Mouse (Mus musculus) lung, adult 2 months (tissue): Measurements from ENCODE around the gene Naip1. TPM values are rescaled to one million over a fixed set of nuclear protein-coding genes. Genes with fewer than 3 reads are reported as not detected.
"Not testable (repeated sequence)": the region's sequence is repeated elsewhere in the genome, so short reads cannot be mapped to it uniquely, and the experiment has no call there.

Experiments
- DNase-seq: peaks from one replicate; pipeline ENCODE4 v3.0.0; 2022
- H3K4me1 ChIP-seq: fragments of 200-500 bp; 2 replicates; pipeline ENCODE4 v1.6.1; 2011; ENCODE audit warnings: low read length; ENCODE audit not compliant: control insufficient read depth, insufficient read depth
- H3K4me3 ChIP-seq: fragments of 200-500 bp; replicated peaks from 2 replicates; pipeline ENCODE3; 2011; ENCODE audit warnings: low read depth, mild to moderate bottlenecking, control low read depth, low read length; ENCODE audit errors: extremely low read depth
- CTCF ChIP-seq: fragments of 200-500 bp; IDR thresholded peaks from 2 replicates; pipeline ENCODE4 v1.5.1; 2011; ENCODE audit warnings: mild to moderate bottlenecking, low read length, control low read depth; ENCODE audit not compliant: insufficient read depth
- POLR2A ChIP-seq: fragments of 200-500 bp; IDR thresholded peaks from 2 replicates; pipeline ENCODE4 v1.6.1; 2011; ENCODE audit warnings: low read depth, mild to moderate bottlenecking, control low read depth, low read length, borderline replicate concordance; ENCODE audit errors: extremely low read depth
- WGBS: fragments of 180-500 bp; shearing (Covaris S2); methylation state at CpG from one replicate; pipeline ENCODE4 v1.1.7; 2018; 5-methylcytosine and 5-hydroxymethylcytosine counted together
- polyA plus RNA-seq: library from polyadenylated mRNA; depleted of rRNA; stranded (reverse); fragments of >200 nt; gene quantifications from 2 replicates; pipeline ENCODE4 v1.2.3, GENCODE M21; 2012; rRNA removed

Naip1 gene
- polyA plus RNA-seq, 1 experiment: 0.12 TPM

DNA sequence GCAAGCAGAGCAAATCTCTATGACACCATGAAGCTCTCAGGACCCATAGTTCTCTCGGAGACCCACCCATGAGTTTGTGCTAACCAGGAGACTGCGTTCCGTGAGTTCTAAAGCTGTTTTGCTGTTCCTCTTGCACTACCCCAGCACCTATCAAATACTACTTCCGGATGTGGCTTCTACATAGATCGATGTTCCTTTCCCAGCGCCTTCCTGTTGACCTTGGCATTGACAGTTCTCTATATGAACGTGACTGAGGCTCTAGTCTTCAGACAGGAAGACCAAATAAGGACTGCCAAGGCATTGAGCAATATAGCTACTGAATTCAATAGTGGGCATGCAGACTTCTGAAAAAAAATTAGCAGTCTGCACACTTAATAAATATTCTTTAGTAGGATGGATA lies 44.4 kb downstream of the Naip1 start:
- TF ChIP-seq POLR2A: no peak
- TF ChIP-seq CTCF: no peak
- no peaks in the 10 kb centered on the region for H3K4me1 ChIP-seq
- WGBS: 70% methylated on average over 7 of the region's 7 CpGs
- no peak overlapping the region for H3K4me3 ChIP-seq
- no peak for DNase-seq

DNA sequence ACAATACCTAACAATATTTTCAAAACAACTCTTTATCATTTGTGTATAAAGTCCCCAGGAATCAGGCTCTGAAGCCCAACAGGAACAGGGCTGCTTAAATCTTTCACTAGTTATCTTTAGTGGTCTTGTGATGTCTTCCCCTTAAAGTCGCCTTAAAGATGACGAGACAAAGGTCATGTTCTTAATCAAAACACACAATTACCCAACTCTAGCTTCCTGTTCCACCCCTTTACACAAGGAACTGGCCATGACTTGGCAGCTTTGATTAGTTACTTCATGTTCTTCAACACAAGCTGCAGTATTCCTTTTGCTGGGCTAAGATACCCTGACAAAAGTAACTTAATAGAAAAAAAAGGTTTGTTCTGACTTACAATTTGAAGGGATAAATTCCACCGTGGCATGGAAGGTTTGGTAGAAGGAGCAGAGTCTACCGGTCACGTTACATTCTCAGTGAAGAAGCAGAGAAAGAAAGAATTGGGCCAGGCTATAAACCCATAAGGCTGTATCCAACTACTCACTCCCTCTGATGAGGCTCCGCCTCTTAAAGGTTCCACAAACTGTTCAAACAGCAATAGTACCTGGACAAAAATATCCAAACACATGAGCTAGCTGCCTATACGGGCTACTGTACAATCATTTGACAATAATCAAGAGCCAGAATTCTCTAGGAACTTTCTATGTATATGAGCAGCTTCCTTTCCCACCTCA lies 49.6 kb downstream of the Naip1 start:
- not testable (repeated sequence) for DNase-seq, H3K4me1 ChIP-seq, H3K4me3 ChIP-seq
- 62% methylated on average over 7 of the region's 7 CpGs for WGBS

DNA sequence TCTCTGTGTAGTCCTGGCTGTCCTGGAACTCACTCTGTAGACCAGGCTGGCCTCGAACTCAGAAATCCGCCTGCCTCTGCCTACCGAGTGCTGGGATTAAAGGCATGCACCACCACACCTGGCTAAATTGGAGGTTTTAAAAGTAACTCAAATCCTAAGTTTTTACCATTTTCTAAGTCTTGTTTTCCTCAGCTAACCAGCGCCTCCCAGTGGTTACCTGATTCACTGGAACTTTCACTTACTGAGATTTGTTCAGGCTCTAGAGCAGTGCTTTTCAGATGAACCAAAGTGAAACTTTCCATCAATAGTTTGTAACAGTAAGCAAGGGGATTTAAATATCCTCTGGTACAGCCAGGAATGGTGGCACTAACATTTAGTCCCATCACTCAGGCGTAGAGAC lies 61.6 kb downstream of the Naip1 start:
- not testable (repeated sequence) for DNase-seq, H3K4me3 ChIP-seq, H3K4me1 ChIP-seq
- 26% methylated on average over 5 of the region's 5 CpGs for WGBS

DNA sequence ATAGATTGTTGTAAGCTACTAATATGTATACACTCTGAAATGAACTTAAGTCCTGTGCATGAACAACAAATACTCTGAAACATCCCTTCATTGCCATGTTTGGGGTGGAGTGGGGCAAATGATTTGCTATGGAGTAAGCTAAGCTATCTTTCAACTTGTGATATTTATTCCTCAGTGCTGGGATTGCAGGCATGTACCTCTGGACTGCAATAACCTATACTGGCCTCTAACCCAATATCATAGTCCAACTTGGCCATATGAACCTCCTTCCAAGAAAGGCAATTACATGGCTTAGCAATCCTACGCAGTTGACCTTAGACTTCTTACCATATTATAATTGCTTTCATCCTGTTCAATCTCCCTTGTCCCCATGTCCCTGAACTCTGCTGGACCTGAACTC lies 82.1 kb downstream of the Naip1 start:
- H3K4me1 ChIP-seq: no peaks in the 10 kb centered on the region
- TF ChIP-seq CTCF (no peak), POLR2A (no peak)
- no peak overlapping the region for H3K4me3 ChIP-seq
- WGBS: 97% methylated on average over 1 of the region's 1 CpGs
- DNase-seq: no peak

Other genes with a start within 250 kb of the Naip1 start
- 2.1 and 2.3 TPM in 2 replicates for gene Naip5, start 206.5 kb downstream of the Naip1 start, polyA plus RNA-seq
- 1.7 and 2.7 TPM in 2 replicates for gene Naip6, start 135.2 kb downstream of the Naip1 start, polyA plus RNA-seq
- gene Gtf2h2, start 39.7 kb upstream of the Naip1 start, polyA plus RNA-seq: 16.9 and 17.2 TPM in 2 replicates
- 15.0 and 21.3 TPM in 2 replicates for gene Ocln, start 99.8 kb upstream of the Naip1 start, polyA plus RNA-seq
- gene Marveld2, start 164.1 kb upstream of the Naip1 start, polyA plus RNA-seq: 8.2 and 11.4 TPM in 2 replicates
- gene Ak6, start 198.1 kb upstream of the Naip1 start, polyA plus RNA-seq: 16.5 and 28.0 TPM in 2 replicates
- gene Rad17, start 198.2 kb upstream of the Naip1 start, polyA plus RNA-seq: 3.2 and 4.4 TPM in 2 replicates
- gene Taf9, start 198.7 kb upstream of the Naip1 start, polyA plus RNA-seq: 1.3 and 3.3 TPM in 2 replicates
- 2.0 and 2.5 TPM in 2 replicates for gene Ccdc125, start 216.8 kb upstream of the Naip1 start, polyA plus RNA-seq